ENCODE assay signal across 8 mouse cellular contexts in genomic region chr4:146067594-146067993, GRCm38 (mm10). TPM values are rescaled to one million over a fixed set of nuclear protein-coding genes. Genes with fewer than 3 reads are reported as not detected.
DNase-seq lines count a peak whose midpoint lies in the region; ATAC-seq lines count a peak whose summit lies in the region.
"Not testable (repeated sequence)": the region's sequence is repeated elsewhere in the genome, so short reads cannot be mapped to it uniquely, and the experiment has no call there.
"Had no signal": no experiment of that assay in that cellular context is flagged by ENCODE, and none has a peak within 500 bp of the region (broad histone marks: within the 10 kb centered on the region; RNA-seq: fewer than 3 reads in every experiment).

No protein-coding gene starts in this region.

- ATAC-seq in heart, embryonic 16.5 days (replicated peaks; ENCODE audit: extremely low read depth, insufficient read depth, low FRiP score); intestine, embryonic 16.5 days; limb, embryonic 15.5 days (ENCODE audit: insufficient number of reproducible peaks, low FRiP score, low TSS enrichment, low read depth); midbrain, embryonic 13.5 days; stomach, embryonic 16.5 days (ENCODE audit: insufficient read depth, low FRiP score): not testable (repeated sequence)

- H3K4me2 ChIP-seq in heart, embryonic 16.5 days (ENCODE audit: low read depth, low read length) = peak overlapping the region; percentile 51
- peak overlapping the region; percentile 48 for H3K4me2 ChIP-seq in intestine, embryonic 16.5 days (ENCODE audit: low read depth, low read length)
- H3K4me2 ChIP-seq in limb, embryonic 15.5 days = peak overlapping the region; percentile 40
- H3K4me2 ChIP-seq in midbrain, embryonic 13.5 days (replicated peaks) = peak overlapping the region; percentile 33
- H3K4me2 ChIP-seq in stomach, embryonic 16.5 days (ENCODE audit: low read depth, low read length) = peak overlapping the region; percentile 42; the same call in 1 of the 2 replicates

- peak; percentile 24 for DNase-seq in WW6 (ENCODE audit: low read depth, low spot score)
- DNase-seq in forebrain, embryonic 10.5 days (ENCODE audit: extremely low spot score, low spot score) = not testable (repeated sequence)

- not testable (repeated sequence) for H3K36me3 ChIP-seq in forebrain, embryonic 10.5 days (replicated peaks); heart, embryonic 16.5 days (ENCODE audit: control insufficient read depth, insufficient read depth); intestine, embryonic 16.5 days (ENCODE audit: control insufficient read depth, insufficient read depth, low read length); limb, embryonic 15.5 days; midbrain, embryonic 13.5 days; stomach, embryonic 16.5 days (ENCODE audit: control insufficient read depth, insufficient read depth, low read length)

- 21% methylated on average over 55 of the region's 55 CpGs for WGBS in forebrain, embryonic 10.5 days
- WGBS in heart, embryonic 16.5 days = 19% methylated on average over 55 of the region's 55 CpGs
- WGBS in intestine, embryonic 16.5 days = 22% methylated on average over 55 of the region's 55 CpGs
- WGBS in limb, embryonic 15.5 days = 20% methylated on average over 55 of the region's 55 CpGs
- WGBS in midbrain, embryonic 13.5 days = 26% methylated on average over 55 of the region's 55 CpGs
- WGBS in stomach, embryonic 16.5 days = 21% methylated on average over 55 of the region's 55 CpGs

- peaks cover 39% of the 10 kb centered on the region for H3K9me3 ChIP-seq in forebrain, embryonic 10.5 days
- peaks cover 18% of the 10 kb centered on the region for H3K9me3 ChIP-seq in heart, embryonic 16.5 days (replicated peaks; ENCODE audit: control insufficient read depth, low read length)
- H3K9me3 ChIP-seq in intestine, embryonic 16.5 days (ENCODE audit: control insufficient read depth, low read length) = peaks cover 10% of the 10 kb centered on the region
- peaks cover 15% of the 10 kb centered on the region for H3K9me3 ChIP-seq in limb, embryonic 15.5 days
- H3K9me3 ChIP-seq in midbrain, embryonic 13.5 days = peaks cover 31% of the 10 kb centered on the region
- H3K9me3 ChIP-seq in stomach, embryonic 16.5 days (replicated peaks; ENCODE audit: control insufficient read depth, low read length) = not testable (repeated sequence)

- not testable (repeated sequence) for H3K27me3 ChIP-seq in forebrain, embryonic 10.5 days (ENCODE audit: poor library complexity, severe bottlenecking); heart, embryonic 16.5 days (ENCODE audit: control insufficient read depth, insufficient read depth, low read length); intestine, embryonic 16.5 days (replicated peaks; ENCODE audit: control insufficient read depth, insufficient read depth, low read length); limb, embryonic 15.5 days; midbrain, embryonic 13.5 days; stomach, embryonic 16.5 days (ENCODE audit: control insufficient read depth, insufficient read depth, low read length)

- H3K4me1 ChIP-seq in forebrain, embryonic 10.5 days; heart, embryonic 16.5 days (ENCODE audit: control insufficient read depth, insufficient read depth, low read length); intestine, embryonic 16.5 days (ENCODE audit: control insufficient read depth, insufficient read depth, low read length); limb, embryonic 15.5 days; midbrain, embryonic 13.5 days (replicated peaks); stomach, embryonic 16.5 days (ENCODE audit: control insufficient read depth, insufficient read depth, low read length): not testable (repeated sequence)

- peak overlapping the region; percentile 43 for H3K4me3 ChIP-seq in forebrain, embryonic 10.5 days
- peak overlapping the region; percentile 21; the same call in 1 of the 2 replicates for H3K4me3 ChIP-seq in heart, embryonic 16.5 days (ENCODE audit: low read length)
- H3K4me3 ChIP-seq in intestine, embryonic 16.5 days (ENCODE audit: low read length) = peak overlapping the region; percentile 38
- H3K4me3 ChIP-seq in limb, embryonic 15.5 days = peak overlapping the region; percentile 27
- H3K4me3 ChIP-seq in midbrain, embryonic 13.5 days (replicated peaks) = peak overlapping the region; percentile 20
- H3K4me3 ChIP-seq in stomach, embryonic 16.5 days (replicated peaks; ENCODE audit: low read length) = peak overlapping the region; percentile 19; the same call in 1 of the 2 replicates

- not testable (repeated sequence) for H3K27ac ChIP-seq in forebrain, embryonic 10.5 days; heart, embryonic 16.5 days (ENCODE audit: low read length); intestine, embryonic 16.5 days (ENCODE audit: low read length); limb, embryonic 15.5 days; midbrain, embryonic 13.5 days; stomach, embryonic 16.5 days (ENCODE audit: low read length)

- H3K9ac ChIP-seq in heart, embryonic 16.5 days (ENCODE audit: low read length); intestine, embryonic 16.5 days (ENCODE audit: low read depth, low read length); limb, embryonic 15.5 days; midbrain, embryonic 13.5 days (replicated peaks); stomach, embryonic 16.5 days (ENCODE audit: low read length): not testable (repeated sequence)

RNA-seq across cellular contexts. Expression of gene Zfp987, which starts 29.5 kb away (rescaled TPM):
- not detected in 2 replicates for polyA plus RNA-seq in forebrain, embryonic 10.5 days (2016; fragmentation: Nextera tagmentation; extraction: Ambion mirVana)
- 0.24 TPM in 1 of 2 replicates, not detected in the other for polyA plus RNA-seq in heart, embryonic 16.5 days (2015; fragmentation: Nextera tagmentation; extraction: Ambion mirVana)
- 0.38 and 0.64 TPM in 2 replicates for polyA plus RNA-seq in intestine, embryonic 16.5 days (2015; fragmentation: Nextera tagmentation; extraction: Ambion mirVana)
- polyA plus RNA-seq in limb, embryonic 15.5 days (2015; fragmentation: Nextera tagmentation; extraction: Ambion mirVana) = 0.09 TPM in 2 replicates
- not detected in 2 replicates for polyA plus RNA-seq in midbrain, embryonic 13.5 days (2015; fragmentation: Nextera tagmentation; extraction: Ambion mirVana)
- 0.22 and 0.26 TPM in 2 replicates for polyA plus RNA-seq in stomach, embryonic 16.5 days (2015; fragmentation: Nextera tagmentation; extraction: Ambion mirVana)
- polyA plus RNA-seq: macrophage had no signal
